Comparison of ENCODE assay signal across 14 mouse cellular contexts in genomic region chr2:27183734-27184133, GRCm38 (mm10). TPM values are rescaled to one million over a fixed set of nuclear protein-coding genes. Genes with fewer than 3 reads are reported as not detected.
DNase-seq lines count a peak whose midpoint lies in the region; ATAC-seq and TF ChIP-seq lines count a peak whose summit lies in the region.
"Had no signal": no experiment of that assay in that cellular context is flagged by ENCODE, and none has a peak within 500 bp of the region (broad histone marks: within the 10 kb centered on the region; RNA-seq: fewer than 3 reads in every experiment).

No protein-coding gene starts in this region.

- H3K4me3 ChIP-seq in heart, embryonic 15.5 days, result no peak overlapping the region
- H3K4me3 ChIP-seq in midbrain, postnatal 0 days (ENCODE audit: low read depth, low read length), result no peak overlapping the region
- no peak overlapping the region for H3K4me3 ChIP-seq in midbrain, embryonic 14.5 days (replicated peaks; ENCODE audit: low read depth, low read length)
- no peak overlapping the region for H3K4me3 ChIP-seq in intestine, embryonic 16.5 days (ENCODE audit: low read length)
- no peak overlapping the region for H3K4me3 ChIP-seq in stomach, postnatal 0 days (ENCODE audit: low read depth, low read length)
- H3K4me3 ChIP-seq in forebrain, embryonic 15.5 days, result no peak overlapping the region
- H3K4me3 ChIP-seq: megakaryocyte, embryonic 14.5 days had no signal

- 58% methylated on average over 12 of the region's 12 CpGs for WGBS in heart, embryonic 15.5 days
- 84% methylated on average over 12 of the region's 12 CpGs for WGBS in midbrain, postnatal 0 days
- 89% methylated on average over 12 of the region's 12 CpGs for WGBS in midbrain, embryonic 14.5 days
- WGBS in intestine, embryonic 16.5 days, result 43% methylated on average over 12 of the region's 12 CpGs
- WGBS in stomach, postnatal 0 days, result 41% methylated on average over 12 of the region's 12 CpGs
- 88% methylated on average over 12 of the region's 12 CpGs for WGBS in forebrain, embryonic 15.5 days

- H3K9ac ChIP-seq in heart, embryonic 15.5 days, result no peak overlapping the region
- H3K9ac ChIP-seq in midbrain, postnatal 0 days (replicated peaks; ENCODE audit: low read length, poor library complexity, severe bottlenecking), result no peak overlapping the region
- H3K9ac ChIP-seq in midbrain, embryonic 14.5 days (replicated peaks; ENCODE audit: low read length), result no peak overlapping the region
- H3K9ac ChIP-seq in intestine, embryonic 16.5 days (ENCODE audit: low read depth, low read length), result no peak overlapping the region
- no peak overlapping the region for H3K9ac ChIP-seq in stomach, postnatal 0 days (ENCODE audit: low read length)
- H3K9ac ChIP-seq in forebrain, embryonic 15.5 days (replicated peaks), result no peak overlapping the region

- H3K4me1 ChIP-seq in heart, embryonic 15.5 days (replicated peaks), result peaks cover 62% of the 10 kb centered on the region
- H3K4me1 ChIP-seq in midbrain, postnatal 0 days (ENCODE audit: insufficient read depth, low read length), result no peaks in the 10 kb centered on the region
- H3K4me1 ChIP-seq in midbrain, embryonic 14.5 days (ENCODE audit: control insufficient read depth, insufficient read depth, low read length), result no peaks in the 10 kb centered on the region
- H3K4me1 ChIP-seq in intestine, embryonic 16.5 days (ENCODE audit: control insufficient read depth, insufficient read depth, low read length), result no peaks in the 10 kb centered on the region
- H3K4me1 ChIP-seq in stomach, postnatal 0 days (replicated peaks; ENCODE audit: control insufficient read depth, insufficient read depth), result no peaks in the 10 kb centered on the region; the same call in 1 of the 2 replicates
- H3K4me1 ChIP-seq in forebrain, embryonic 15.5 days, result no peaks in the 10 kb centered on the region

- no peaks in the 10 kb centered on the region for H3K27me3 ChIP-seq in heart, embryonic 15.5 days
- H3K27me3 ChIP-seq in midbrain, postnatal 0 days (ENCODE audit: insufficient read depth, low read length), result no peaks in the 10 kb centered on the region
- H3K27me3 ChIP-seq in midbrain, embryonic 14.5 days (ENCODE audit: control insufficient read depth, insufficient read depth, low read length), result no peaks in the 10 kb centered on the region
- H3K27me3 ChIP-seq in intestine, embryonic 16.5 days (replicated peaks; ENCODE audit: control insufficient read depth, insufficient read depth, low read length), result no peaks in the 10 kb centered on the region
- H3K27me3 ChIP-seq in stomach, postnatal 0 days (ENCODE audit: control insufficient read depth, insufficient read depth, low read length), result no peaks in the 10 kb centered on the region
- H3K27me3 ChIP-seq in forebrain, embryonic 15.5 days, result no peaks in the 10 kb centered on the region

- TF ChIP-seq EP300 in stomach, postnatal 0 days (optimal IDR thresholded peaks at IDR 0.05), result no peak

- intact Hi-C loops in heart, postnatal 25 days (cut with DNase I), result no loop called here

- no peak for ATAC-seq in heart, embryonic 15.5 days (replicated peaks; ENCODE audit: insufficient number of reproducible peaks, insufficient read depth, low FRiP score, low read depth)
- ATAC-seq in midbrain, postnatal 0 days (ENCODE audit: low FRiP score), result no peak
- ATAC-seq in midbrain, embryonic 14.5 days (ENCODE audit: low FRiP score, low TSS enrichment), result no peak
- ATAC-seq in intestine, embryonic 16.5 days, result peak; percentile 68
- ATAC-seq in stomach, postnatal 0 days (ENCODE audit: low FRiP score, low TSS enrichment), result peak; percentile 68
- no peak for ATAC-seq in forebrain, embryonic 15.5 days (replicated peaks)
- ATAC-seq: activated CD4-positive, CD25-positive, alpha-beta regulatory T cell, adult 4 months; forebrain, embryonic 16.5 days had no signal

- no peak for DNase-seq in heart, postnatal 25 days (ENCODE audit: low spot score)
- DNase-seq in midbrain, postnatal 0 days (ENCODE audit: low spot score), result peak; percentile 12
- no peak for DNase-seq in midbrain, embryonic 14.5 days
- DNase-seq in stomach, postnatal 0 days (ENCODE audit: low spot score), result peak; percentile 29
- DNase-seq in urinary bladder, postnatal 10 days (ENCODE audit: low spot score), result no peak
- DNase-seq: cerebellum, postnatal 10 days; right cerebral cortex, adult 18-20 months; thymus, adult 18-20 months had no signal

- TF ChIP-seq CTCF in midbrain, postnatal 0 days (IDR thresholded peaks at IDR 0.05), result no peak
- TF ChIP-seq CTCF in stomach, postnatal 0 days (IDR thresholded peaks at IDR 0.05; ENCODE audit: low read depth), result no peak

- H3K36me3 ChIP-seq in heart, embryonic 15.5 days, result no peaks in the 10 kb centered on the region
- H3K36me3 ChIP-seq in midbrain, postnatal 0 days (ENCODE audit: insufficient read depth, low read length), result no peaks in the 10 kb centered on the region
- H3K36me3 ChIP-seq in midbrain, embryonic 14.5 days (ENCODE audit: control insufficient read depth, insufficient read depth, low read length), result no peaks in the 10 kb centered on the region
- no peaks in the 10 kb centered on the region for H3K36me3 ChIP-seq in intestine, embryonic 16.5 days (ENCODE audit: control insufficient read depth, insufficient read depth, low read length)
- H3K36me3 ChIP-seq in stomach, postnatal 0 days (ENCODE audit: control insufficient read depth, insufficient read depth, low read length), result no peaks in the 10 kb centered on the region
- H3K36me3 ChIP-seq in forebrain, embryonic 15.5 days, result no peaks in the 10 kb centered on the region

- H3K4me2 ChIP-seq in heart, embryonic 15.5 days, result no peak overlapping the region
- H3K4me2 ChIP-seq in midbrain, postnatal 0 days (ENCODE audit: low read depth, low read length, poor library complexity, severe bottlenecking), result no peak overlapping the region
- no peak overlapping the region for H3K4me2 ChIP-seq in midbrain, embryonic 14.5 days (ENCODE audit: low read length)
- H3K4me2 ChIP-seq in intestine, embryonic 16.5 days (ENCODE audit: low read depth, low read length), result no peak overlapping the region
- H3K4me2 ChIP-seq in stomach, postnatal 0 days (replicated peaks; ENCODE audit: low read depth), result no peak overlapping the region
- no peak overlapping the region for H3K4me2 ChIP-seq in forebrain, embryonic 15.5 days (replicated peaks)

- H3K9me3 ChIP-seq in heart, embryonic 15.5 days (replicated peaks), result no peaks in the 10 kb centered on the region
- no peaks in the 10 kb centered on the region for H3K9me3 ChIP-seq in midbrain, postnatal 0 days (ENCODE audit: low read length)
- H3K9me3 ChIP-seq in midbrain, embryonic 14.5 days (ENCODE audit: control insufficient read depth, low read length), result no peaks in the 10 kb centered on the region
- H3K9me3 ChIP-seq in intestine, embryonic 16.5 days (ENCODE audit: control insufficient read depth, low read length), result no peaks in the 10 kb centered on the region
- H3K9me3 ChIP-seq in stomach, postnatal 0 days (ENCODE audit: control insufficient read depth, low read length), result no peaks in the 10 kb centered on the region
- H3K9me3 ChIP-seq in forebrain, embryonic 15.5 days, result no peaks in the 10 kb centered on the region
- H3K9me3 ChIP-seq: megakaryocyte, embryonic 14.5 days had no signal

- H3K27ac ChIP-seq in heart, embryonic 15.5 days, result peak overlapping the region; percentile 90; the same call in 1 of the 2 replicates
- no peak overlapping the region for H3K27ac ChIP-seq in midbrain, postnatal 0 days (ENCODE audit: low read depth, low read length)
- H3K27ac ChIP-seq in midbrain, embryonic 14.5 days (replicated peaks; ENCODE audit: low read depth, low read length), result no peak overlapping the region
- no peak overlapping the region for H3K27ac ChIP-seq in intestine, embryonic 16.5 days (ENCODE audit: low read length)
- H3K27ac ChIP-seq in stomach, postnatal 0 days (replicated peaks), result no peak overlapping the region
- H3K27ac ChIP-seq in forebrain, embryonic 15.5 days (replicated peaks), result no peak overlapping the region

RNA-seq across cellular contexts. Expression of gene Dbh, which starts 18.7 kb away (rescaled TPM):
- 0.60 and 6.5 TPM in 2 replicates for polyA plus RNA-seq in heart, embryonic 15.5 days (2015; fragmentation: Nextera tagmentation; extraction: Ambion mirVana)
- 1 to 10 TPM; 2.1 to 2.7 TPM for total RNA-seq in heart, postnatal 25 days (2021)
- 4.2 and 12.3 TPM in 2 replicates for total RNA-seq in midbrain, postnatal 0 days (2014; rRNA removed)
- polyA plus RNA-seq in midbrain, postnatal 0 days (2015; fragmentation: Nextera tagmentation; extraction: Ambion mirVana), result 0.21 and 0.45 TPM in 2 replicates
- 2.7 and 5.5 TPM in 2 replicates for polyA plus RNA-seq in midbrain, embryonic 14.5 days (2014; fragmentation: Nextera tagmentation; extraction: Ambion mirVana)
- polyA plus RNA-seq in intestine, embryonic 16.5 days (2015; fragmentation: Nextera tagmentation; extraction: Ambion mirVana), result 1.0 and 1.4 TPM in 2 replicates
- polyA plus RNA-seq in stomach, postnatal 0 days (2015; fragmentation: Nextera tagmentation; extraction: Ambion mirVana), result 0.13 and 0.22 TPM in 2 replicates
- polyA plus RNA-seq in forebrain, embryonic 15.5 days (2015; fragmentation: Nextera tagmentation; extraction: Ambion mirVana), result 0.06 TPM in 1 of 2 replicates, not detected in the other
- polyA plus RNA-seq: activated CD4-positive, CD25-positive, alpha-beta regulatory T cell, adult 4 months; forebrain, embryonic 16.5 days had no signal

RNA-seq across cellular contexts. Expression of gene Fam163b, which starts 41.4 kb away (rescaled TPM):
- 0.39 and 0.67 TPM in 2 replicates for polyA plus RNA-seq in heart, embryonic 15.5 days (2015; fragmentation: Nextera tagmentation; extraction: Ambion mirVana)
- under 1 TPM; 0.34 to 0.48 TPM for total RNA-seq in heart, postnatal 25 days (2021)
- 4.9 and 8.4 TPM in 2 replicates for total RNA-seq in midbrain, postnatal 0 days (2014; rRNA removed)
- 13.0 and 13.9 TPM in 2 replicates for polyA plus RNA-seq in midbrain, postnatal 0 days (2015; fragmentation: Nextera tagmentation; extraction: Ambion mirVana)
- polyA plus RNA-seq in midbrain, embryonic 14.5 days (2014; fragmentation: Nextera tagmentation; extraction: Ambion mirVana), result 2.8 and 4.2 TPM in 2 replicates
- 0.11 and 0.16 TPM in 2 replicates for polyA plus RNA-seq in intestine, embryonic 16.5 days (2015; fragmentation: Nextera tagmentation; extraction: Ambion mirVana)
- polyA plus RNA-seq in stomach, postnatal 0 days (2015; fragmentation: Nextera tagmentation; extraction: Ambion mirVana), result 0.07 and 0.13 TPM in 2 replicates
- polyA plus RNA-seq in forebrain, embryonic 15.5 days (2015; fragmentation: Nextera tagmentation; extraction: Ambion mirVana), result 3.5 and 4.6 TPM in 2 replicates
- polyA plus RNA-seq: activated CD4-positive, CD25-positive, alpha-beta regulatory T cell, adult 4 months had no signal

Comparison
In these comparisons a context has a peak if more than half of its experiments do, and no peak if none do; other contexts are left out.
1. DNase-seq: peak in midbrain, postnatal 0 days (single experiment) and stomach, postnatal 0 days (single experiment); none in heart, postnatal 25 days (single experiment), midbrain, embryonic 14.5 days (single experiment) and urinary bladder, postnatal 10 days (single experiment).
2. ATAC-seq: peak in intestine, embryonic 16.5 days (single experiment) and stomach, postnatal 0 days (single experiment); none in heart, embryonic 15.5 days (single experiment), midbrain, postnatal 0 days (single experiment), midbrain, embryonic 14.5 days (single experiment) and forebrain, embryonic 15.5 days (single experiment).